Mouse (Mus musculus): Measurements from ENCODE around the gene Tubg2.

Tubg2 gene

GRCm38 (mm10) chr11:101167211-101167962 lies 11.7 kb downstream of the Tubg2 start:
- peak; percentile 56 for DNase-seq

GRCm38 (mm10) chr11:101167963-101168300 lies 12.2 kb downstream of the Tubg2 start:
- DNase-seq = peak; percentile 58

- no peak for DNase-seq
Measured at GRCm38 (mm10) chr11:101168301-101168980, 12.7 kb downstream of the Tubg2 start.

GRCm38 (mm10) chr11:101169301-101170107 lies 13.8 kb downstream of the Tubg2 start:
- peak; percentile 79 for DNase-seq

GRCm38 (mm10) chr11:101170354-101170810 lies 14.7 kb downstream of the Tubg2 start, which contains the start of gene Cntnap1:
TSS of gene Cntnap1 (plus strand) at chr11:101170523.
- DNase-seq = peak; percentile 85

GRCm38 (mm10) chr11:101170811-101171610 lies 15.3 kb downstream of the Tubg2 start, which contains the start of gene Plekhh3:
TSS of gene Plekhh3 (minus strand) at chr11:101171351.
- DNase-seq = peak; percentile 99

- peak; percentile 85 for DNase-seq
Measured at GRCm38 (mm10) chr11:101171721-101172433, 16.2 kb downstream of the Tubg2 start.

- no peak for DNase-seq
Measured at GRCm38 (mm10) chr11:101172434-101172815, 16.7 kb downstream of the Tubg2 start.

GRCm38 (mm10) chr11:101173112-101173511 lies 17.4 kb downstream of the Tubg2 start:
- DNase-seq = peak; percentile 85

GRCm38 (mm10) chr11:101173631-101174388 lies 18.1 kb downstream of the Tubg2 start:
- peak; percentile 85 for DNase-seq

GRCm38 (mm10) chr11:101174389-101174745 lies 18.7 kb downstream of the Tubg2 start:
- no peak for DNase-seq

GRCm38 (mm10) chr11:101174851-101175628 lies 19.3 kb downstream of the Tubg2 start, which contains the start of gene Ccr10:
TSS of gene Ccr10 (minus strand) at chr11:101175443.
- peak; percentile 71 for DNase-seq

GRCm38 (mm10) chr11:101175636-101176116 lies 20.0 kb downstream of the Tubg2 start:
- peak; percentile 89 for DNase-seq

- DNase-seq = peak; percentile 84
Measured at GRCm38 (mm10) chr11:101176117-101176691, 20.5 kb downstream of the Tubg2 start.

- peak; percentile 93 for DNase-seq
Measured at GRCm38 (mm10) chr11:101176933-101177773, 21.4 kb downstream of the Tubg2 start.

- peak; percentile 77 for DNase-seq
Measured at GRCm38 (mm10) chr11:101178061-101179058, 22.7 kb downstream of the Tubg2 start.

GRCm38 (mm10) chr11:101179306-101179705 lies 23.6 kb downstream of the Tubg2 start:
- DNase-seq = peak; percentile 83
